Mouse (Mus musculus): Measurements from ENCODE around the gene Cttnbp2nl. TPM values are rescaled to one million over a fixed set of nuclear protein-coding genes. Genes with fewer than 3 reads are reported as not detected.

Cttnbp2nl gene
- polyA plus RNA-seq, 1 experiment from 2014 or later = 53.2 TPM

DNA sequence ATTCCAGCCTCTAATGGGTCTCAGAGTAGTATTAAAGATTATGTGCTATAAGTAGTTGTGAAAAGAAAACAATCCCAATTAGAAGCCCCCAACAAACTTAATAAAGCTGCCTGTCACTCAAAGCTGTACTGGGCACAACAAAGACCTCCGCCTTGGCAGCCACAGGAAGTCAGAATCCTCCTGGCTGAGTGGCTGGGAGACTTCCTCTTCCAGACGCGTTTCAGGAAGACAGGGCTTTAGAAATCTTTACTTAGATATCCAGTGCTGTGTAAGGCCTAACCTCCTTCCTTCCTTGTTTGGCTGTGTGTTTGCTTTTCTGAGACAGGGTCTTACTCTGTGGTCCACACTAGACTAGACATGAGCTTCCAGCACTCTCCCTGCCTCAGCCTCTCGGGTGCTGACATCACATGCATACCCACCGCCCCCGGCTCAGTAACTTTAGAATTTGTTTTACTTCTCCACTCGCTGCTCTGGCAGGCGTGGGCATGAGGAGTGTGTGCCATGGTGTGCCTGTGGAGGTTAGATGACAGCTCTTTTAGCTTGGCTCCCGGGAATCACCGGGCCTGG is 16.6 kb downstream of the Cttnbp2nl start:
- peaks cover 71% of the 10 kb centered on the region for H3K36me3 ChIP-seq (ENCODE audit: poor library complexity, severe bottlenecking)
- no peak for ATAC-seq
- H3K9ac ChIP-seq = no peak overlapping the region
- no peak overlapping the region for H3K4me3 ChIP-seq
- no peaks in the 10 kb centered on the region for H3K27me3 ChIP-seq
- no peaks in the 10 kb centered on the region for H3K9me3 ChIP-seq (replicated peaks)
- H3K4me1 ChIP-seq = peaks cover 17% of the 10 kb centered on the region
- 87% methylated on average over 10 of the region's 10 CpGs for WGBS
- H3K27ac ChIP-seq = no peak overlapping the region
- H3K4me2 ChIP-seq = no peak overlapping the region

DNA sequence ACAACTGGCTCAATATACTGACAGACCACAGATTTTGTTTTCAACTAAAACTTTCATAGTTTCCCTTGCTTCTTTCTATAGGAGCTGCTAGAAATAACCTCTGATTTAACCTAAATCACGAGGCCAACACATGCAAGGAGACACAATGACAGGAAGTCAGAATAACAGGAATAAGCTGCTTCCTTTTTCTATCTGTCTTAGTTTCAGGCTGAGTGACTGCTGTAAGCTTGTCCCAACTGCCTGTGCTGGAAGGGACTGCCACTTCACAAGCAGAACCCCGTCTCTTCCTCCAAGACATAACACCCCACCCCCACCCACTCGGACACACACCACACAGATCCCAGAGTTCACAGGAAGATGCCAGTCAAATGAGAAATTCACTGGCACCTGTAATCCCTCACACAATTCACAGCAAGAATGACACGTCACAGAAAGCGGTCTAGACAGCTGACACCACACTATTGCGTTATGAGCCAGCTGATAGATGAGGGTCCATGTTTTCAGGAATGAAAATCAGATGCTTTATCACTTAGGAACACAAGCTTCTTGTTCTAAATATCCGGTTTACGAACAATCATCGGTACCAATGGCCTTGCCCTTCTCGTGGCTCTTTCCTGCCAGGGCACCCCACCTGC is 29.5 kb downstream of the Cttnbp2nl start:
- no peak for ATAC-seq
- Histone ChIP-seq H3K27me3 (no peaks in the 10 kb centered on the region), H3K9ac (no peak overlapping the region), H3K4me1 (peaks cover 12% of the 10 kb centered on the region), H3K4me3 (no peak overlapping the region), H3K27ac (no peak overlapping the region), H3K4me2 (no peak overlapping the region), H3K9me3 (replicated peaks) (no peaks in the 10 kb centered on the region), H3K36me3 (ENCODE audit: poor library complexity, severe bottlenecking) (peaks cover 26% of the 10 kb centered on the region)
- 86% methylated on average over 10 of the region's 10 CpGs for WGBS

DNA sequence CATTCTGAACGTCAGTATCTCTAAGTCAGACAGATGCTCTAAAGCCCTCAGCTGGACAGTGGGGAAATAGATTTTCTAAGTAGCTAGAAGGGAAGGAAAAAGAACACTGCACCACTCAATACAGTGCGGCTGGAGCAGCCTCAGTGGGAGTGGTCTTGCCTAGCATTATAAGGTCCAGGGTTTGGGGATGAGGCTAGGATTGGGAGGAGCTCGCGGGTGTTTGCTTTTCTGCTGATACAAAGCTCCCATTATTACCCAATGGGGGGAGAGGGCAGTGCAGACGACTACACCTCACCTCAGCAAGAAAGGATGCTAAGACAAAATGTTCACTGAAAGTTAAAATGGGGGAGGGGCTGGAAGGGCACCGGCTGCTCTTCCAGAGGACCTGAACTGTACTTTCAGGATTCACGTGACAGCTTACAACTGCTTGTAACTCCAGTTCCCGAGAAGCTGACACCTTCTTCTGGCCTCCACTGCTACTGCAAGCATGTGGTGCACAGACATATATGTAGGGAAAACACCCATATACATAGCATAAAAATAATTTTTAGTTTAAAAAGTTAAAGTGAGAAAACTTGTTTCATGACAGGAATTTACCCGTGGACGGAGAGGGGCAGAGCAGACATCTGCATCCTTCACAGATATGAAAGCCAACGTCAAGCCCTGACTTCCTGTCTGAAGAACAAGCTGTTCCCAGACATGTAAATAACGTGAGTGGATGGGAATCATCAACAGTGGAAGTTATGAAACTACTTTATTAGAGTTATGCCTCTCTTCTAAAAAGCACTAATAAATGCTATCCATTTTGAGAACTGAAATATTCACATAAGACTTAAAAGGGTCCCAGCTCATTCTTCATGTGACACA is 32.9 kb downstream of the Cttnbp2nl start:
- ATAC-seq = no peak
- 55% methylated on average over 12 of the region's 12 CpGs for WGBS

DNA sequence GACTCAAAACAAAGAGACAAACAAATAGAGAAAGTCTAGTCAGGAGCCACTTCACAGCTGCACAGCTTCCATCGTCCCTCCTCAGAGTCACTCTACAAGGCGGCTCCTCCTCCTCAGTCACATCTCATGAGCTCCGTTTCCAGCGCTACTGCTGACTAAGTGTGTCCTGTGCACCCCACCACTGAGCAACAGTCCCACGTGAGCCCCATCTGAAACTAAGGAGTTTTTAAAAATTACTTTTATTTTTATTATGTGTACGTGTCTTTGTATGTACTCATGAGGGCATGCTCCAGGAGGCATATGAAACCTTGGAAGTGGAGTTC is 34.2 kb downstream of the Cttnbp2nl start:
- no peak overlapping the region for H3K4me2 ChIP-seq
- H3K4me1 ChIP-seq = peaks cover 24% of the 10 kb centered on the region
- WGBS = 88% methylated on average over 6 of the region's 6 CpGs
- H3K27me3 ChIP-seq = no peaks in the 10 kb centered on the region
- no peak overlapping the region for H3K4me3 ChIP-seq
- peaks cover 8% of the 10 kb centered on the region; the same call in 1 of the 2 replicates for H3K36me3 ChIP-seq (ENCODE audit: poor library complexity, severe bottlenecking)
- no peak for ATAC-seq
- H3K9me3 ChIP-seq (replicated peaks) = no peaks in the 10 kb centered on the region
- H3K9ac ChIP-seq = no peak overlapping the region
- H3K27ac ChIP-seq = no peak overlapping the region

More for the DNA sequence above, 32.9 kb downstream of the Cttnbp2nl start:
- H3K36me3 ChIP-seq (ENCODE audit: poor library complexity, severe bottlenecking) = peaks cover 15% of the 10 kb centered on the region
- H3K4me1 ChIP-seq = peaks cover 24% of the 10 kb centered on the region
- no peak overlapping the region for H3K4me2 ChIP-seq
- no peak overlapping the region for H3K4me3 ChIP-seq
- no peak overlapping the region for H3K27ac ChIP-seq
- H3K9ac ChIP-seq = no peak overlapping the region
- no peaks in the 10 kb centered on the region for H3K9me3 ChIP-seq (replicated peaks)
- H3K27me3 ChIP-seq = no peaks in the 10 kb centered on the region

DNA sequence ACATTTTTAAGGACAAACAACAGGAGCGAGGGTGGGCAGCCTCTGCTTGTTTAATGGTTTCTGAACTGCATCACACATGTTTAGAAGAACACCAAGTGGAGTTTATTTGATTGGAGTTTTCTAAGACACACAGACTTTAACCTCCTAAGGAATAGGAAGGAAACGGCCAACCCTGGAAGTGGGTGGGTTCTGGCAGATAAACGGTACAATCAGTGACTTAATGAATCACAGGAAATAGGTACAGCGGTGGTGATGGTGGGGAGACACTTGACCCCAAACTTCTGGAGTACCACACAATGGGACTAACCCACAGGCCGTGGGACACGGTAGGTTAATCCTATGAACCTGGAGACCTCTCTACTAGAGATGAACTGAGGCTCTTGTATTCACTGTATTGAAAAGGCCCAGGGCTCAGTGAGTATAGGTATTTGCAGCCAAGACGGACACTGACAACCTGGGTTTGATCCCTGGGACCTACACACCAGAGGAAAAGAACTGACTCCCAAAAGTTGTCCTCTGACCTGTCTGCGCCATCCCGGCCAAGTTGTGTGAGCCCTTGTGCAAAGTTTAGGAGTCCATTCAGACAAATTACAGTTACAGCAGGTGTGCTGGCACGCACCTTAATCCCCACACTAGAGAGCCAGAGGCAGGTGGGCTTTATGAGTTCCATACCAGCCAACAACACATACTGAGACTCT is 34.7 kb downstream of the Cttnbp2nl start:
- H3K9me3 ChIP-seq (replicated peaks) = no peaks in the 10 kb centered on the region
- H3K4me1 ChIP-seq = peaks cover 24% of the 10 kb centered on the region
- 90% methylated on average over 10 of the region's 10 CpGs for WGBS
- ATAC-seq = no peak
- H3K27me3 ChIP-seq = no peaks in the 10 kb centered on the region
- no peak overlapping the region for H3K4me3 ChIP-seq
- H3K4me2 ChIP-seq = no peak overlapping the region
- H3K36me3 ChIP-seq (ENCODE audit: poor library complexity, severe bottlenecking) = peaks cover 5% of the 10 kb centered on the region; the same call in 1 of the 2 replicates
- no peak overlapping the region for H3K9ac ChIP-seq
- no peak overlapping the region for H3K27ac ChIP-seq

DNA sequence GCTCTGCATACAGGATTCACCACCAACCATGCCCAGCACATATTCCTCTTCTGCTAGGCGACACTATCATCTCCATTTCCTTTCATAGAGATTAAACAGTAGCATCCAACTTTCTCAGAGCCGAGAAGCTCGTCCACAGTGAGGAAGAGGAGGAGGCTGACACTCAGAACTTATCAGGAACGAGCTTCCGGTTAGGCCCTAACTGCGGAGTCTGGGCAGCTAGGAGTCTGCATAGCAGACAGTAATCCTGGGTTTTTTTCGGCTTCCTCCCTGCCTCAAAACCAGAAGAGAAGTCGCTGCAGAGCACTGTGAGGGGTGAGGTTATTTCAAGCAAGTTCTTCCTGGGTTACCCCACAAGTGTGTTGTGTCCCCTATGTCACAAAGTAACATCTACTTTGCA is 35.6 kb downstream of the Cttnbp2nl start:
- Histone ChIP-seq H3K9me3 (replicated peaks) (no peaks in the 10 kb centered on the region), H3K27ac (peak overlapping the region; percentile 19; the same call in 1 of the 2 replicates), H3K27me3 (no peaks in the 10 kb centered on the region), H3K4me1 (peaks cover 24% of the 10 kb centered on the region), H3K4me3 (no peak overlapping the region), H3K4me2 (no peak overlapping the region), H3K36me3 (ENCODE audit: poor library complexity, severe bottlenecking) (peaks cover 7% of the 10 kb centered on the region; the same call in 1 of the 2 replicates), H3K9ac (no peak overlapping the region)
- 88% methylated on average over 8 of the region's 8 CpGs for WGBS
- no peak for ATAC-seq

DNA sequence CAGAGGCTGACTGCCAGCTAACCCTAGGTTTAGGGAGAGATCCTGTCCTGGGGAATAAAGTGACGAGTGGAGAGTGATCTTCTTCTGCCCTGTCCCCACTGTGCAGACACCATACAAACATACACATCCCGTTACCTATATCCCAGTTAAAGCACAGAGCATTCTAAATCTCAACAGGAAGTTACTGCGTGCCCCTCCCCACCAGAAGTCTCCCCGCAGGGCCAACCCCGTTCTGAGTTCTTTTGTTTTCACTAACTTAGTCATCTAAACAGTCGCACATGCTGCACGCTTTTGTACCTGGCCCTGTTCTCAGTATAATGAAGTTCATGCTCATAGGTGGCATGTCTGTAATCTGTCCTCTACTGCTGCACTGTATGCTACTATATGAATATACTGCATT is 36.7 kb downstream of the Cttnbp2nl start:
- ATAC-seq = no peak
- Histone ChIP-seq H3K4me3 (no peak overlapping the region), H3K4me2 (no peak overlapping the region), H3K27me3 (no peaks in the 10 kb centered on the region), H3K36me3 (ENCODE audit: poor library complexity, severe bottlenecking) (peaks cover 17% of the 10 kb centered on the region), H3K27ac (no peak overlapping the region), H3K9me3 (replicated peaks) (no peaks in the 10 kb centered on the region), H3K4me1 (peaks cover 24% of the 10 kb centered on the region), H3K9ac (no peak overlapping the region)
- 66% methylated on average over 7 of the region's 7 CpGs for WGBS

DNA sequence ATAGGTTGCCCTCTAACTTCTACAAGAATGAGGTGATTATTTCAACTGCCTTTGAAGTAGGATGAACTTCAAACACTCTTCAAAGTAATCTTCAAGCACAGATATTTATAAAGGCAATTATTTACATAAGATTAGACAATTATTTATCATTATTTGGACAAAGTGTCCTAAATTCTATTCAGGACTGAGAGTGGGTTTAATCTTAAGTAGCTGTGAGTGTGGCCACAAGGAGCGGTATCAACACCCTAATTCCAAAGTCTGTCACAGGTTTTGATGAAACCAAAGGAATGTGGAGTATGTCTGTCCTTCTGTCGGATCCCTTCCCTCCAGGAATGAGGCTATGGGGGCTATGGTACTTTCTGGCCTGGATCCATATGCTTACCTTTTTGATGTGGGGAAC is 38.0 kb downstream of the Cttnbp2nl start:
- no peak for ATAC-seq
- H3K9ac ChIP-seq = no peak overlapping the region
- H3K4me1 ChIP-seq = peaks cover 16% of the 10 kb centered on the region
- no peak overlapping the region for H3K27ac ChIP-seq
- H3K4me2 ChIP-seq = no peak overlapping the region
- H3K4me3 ChIP-seq = no peak overlapping the region
- H3K27me3 ChIP-seq = no peaks in the 10 kb centered on the region
- peaks cover 30% of the 10 kb centered on the region for H3K36me3 ChIP-seq (ENCODE audit: poor library complexity, severe bottlenecking)
- WGBS = 86% methylated on average over 2 of the region's 2 CpGs
- H3K9me3 ChIP-seq (replicated peaks) = no peaks in the 10 kb centered on the region

DNA sequence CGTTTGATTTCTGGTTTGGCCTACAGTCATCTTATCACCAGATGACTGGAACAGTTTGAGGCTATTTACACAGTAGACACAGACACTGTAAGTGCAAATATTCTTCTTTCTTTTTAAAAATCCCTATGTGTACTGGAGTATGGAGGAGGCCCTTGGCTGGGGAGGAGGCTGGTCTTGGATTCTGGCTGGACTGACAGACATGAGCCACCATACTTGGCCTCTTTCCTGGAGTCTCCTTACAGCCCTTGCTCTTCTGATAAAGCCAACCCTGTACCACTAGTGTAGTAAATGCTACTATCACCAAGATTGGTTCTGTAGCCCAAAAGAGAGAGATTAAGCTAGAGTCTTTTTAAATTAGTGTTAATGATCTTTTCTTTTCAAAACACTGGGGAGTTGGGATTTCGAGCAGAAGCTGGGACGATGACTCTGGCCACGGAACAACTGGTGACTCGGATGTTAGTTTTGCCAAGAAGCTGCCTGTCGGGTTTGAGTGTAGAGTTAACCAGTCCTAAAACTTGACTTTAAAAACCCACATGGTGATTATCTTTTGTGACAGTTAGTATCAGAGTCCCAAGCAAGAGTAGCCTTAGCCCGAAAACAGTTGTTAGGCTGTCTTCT is 40.1 kb downstream of the Cttnbp2nl start:
- Histone ChIP-seq H3K4me3 (no peak overlapping the region), H3K27ac (no peak overlapping the region), H3K36me3 (ENCODE audit: poor library complexity, severe bottlenecking) (peaks cover 44% of the 10 kb centered on the region), H3K9me3 (replicated peaks) (no peaks in the 10 kb centered on the region), H3K27me3 (no peaks in the 10 kb centered on the region), H3K4me2 (no peak overlapping the region), H3K4me1 (peaks cover 12% of the 10 kb centered on the region), H3K9ac (no peak overlapping the region)
- WGBS = 91% methylated on average over 7 of the region's 7 CpGs
- ATAC-seq = no peak

DNA sequence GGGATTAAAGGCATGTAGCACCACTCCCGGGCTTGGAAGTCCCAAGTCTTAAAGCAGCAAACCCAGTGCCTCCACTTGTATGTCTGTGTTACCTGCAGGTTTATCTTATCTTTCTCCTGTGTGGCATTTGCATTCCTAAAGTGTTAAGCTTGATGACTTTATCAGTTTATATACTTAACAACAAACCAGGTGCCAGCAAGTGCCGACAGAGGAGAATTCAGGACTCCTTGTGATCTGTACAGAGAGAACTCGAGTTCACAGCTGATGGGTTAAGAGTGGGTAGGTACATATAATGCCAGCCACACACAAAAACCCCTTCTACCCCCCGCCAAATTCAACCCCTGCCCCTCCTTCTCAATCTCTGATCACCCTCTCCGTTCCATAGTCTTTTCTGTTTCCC is 41.1 kb downstream of the Cttnbp2nl start:
- H3K4me2 ChIP-seq = no peak overlapping the region
- peaks cover 53% of the 10 kb centered on the region for H3K36me3 ChIP-seq (ENCODE audit: poor library complexity, severe bottlenecking)
- H3K4me1 ChIP-seq = peaks cover 10% of the 10 kb centered on the region
- no peaks in the 10 kb centered on the region for H3K9me3 ChIP-seq (replicated peaks)
- 89% methylated on average over 5 of the region's 5 CpGs for WGBS
- no peak for ATAC-seq
- no peaks in the 10 kb centered on the region for H3K27me3 ChIP-seq
- no peak overlapping the region for H3K4me3 ChIP-seq
- H3K27ac ChIP-seq = no peak overlapping the region
- H3K9ac ChIP-seq = no peak overlapping the region

DNA sequence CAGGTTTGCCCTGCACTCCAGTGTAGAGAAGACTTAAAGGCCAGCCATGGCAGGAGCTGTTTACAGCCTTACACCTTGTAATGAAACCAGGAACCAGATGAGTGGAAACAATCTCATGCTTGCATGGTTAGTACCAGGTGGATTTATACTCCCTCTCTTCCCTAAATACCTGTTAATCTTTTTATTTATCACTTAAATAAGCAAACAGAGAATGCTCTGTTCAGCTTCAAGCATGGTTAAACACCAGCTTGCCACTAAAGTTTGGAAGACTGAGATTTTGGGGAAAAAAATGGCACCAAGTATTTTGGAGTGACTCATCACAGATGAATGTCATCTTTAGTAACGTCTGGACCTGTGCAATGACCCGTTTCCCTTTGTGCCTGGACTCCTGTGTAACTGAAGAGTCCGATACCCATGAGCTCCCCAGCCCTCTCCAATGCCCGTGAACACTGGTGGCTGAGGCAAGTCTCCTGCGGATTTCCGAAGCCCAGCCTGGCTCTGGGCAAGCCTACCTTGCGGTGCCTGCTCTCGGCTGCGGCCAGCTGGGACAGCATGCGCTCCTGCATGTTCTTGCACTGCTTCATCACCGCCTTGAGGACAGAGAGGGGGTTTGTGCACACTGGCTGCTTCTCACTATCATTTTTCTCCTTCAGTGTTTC is 42.1 kb downstream of the Cttnbp2nl start:
- WGBS = 88% methylated on average over 11 of the region's 11 CpGs
- peaks cover 64% of the 10 kb centered on the region for H3K36me3 ChIP-seq (ENCODE audit: poor library complexity, severe bottlenecking)
- no peaks in the 10 kb centered on the region for H3K9me3 ChIP-seq (replicated peaks)

More for the DNA sequence above, 42.1 kb downstream of the Cttnbp2nl start:
- H3K27me3 ChIP-seq = no peaks in the 10 kb centered on the region
- H3K9ac ChIP-seq = no peak overlapping the region
- no peak for ATAC-seq
- no peak overlapping the region for H3K4me3 ChIP-seq
- no peak overlapping the region for H3K4me2 ChIP-seq
- H3K27ac ChIP-seq = no peak overlapping the region
- no peaks in the 10 kb centered on the region for H3K4me1 ChIP-seq

All from forebrain, embryonic 13.5 days (tissue).